Mouse (Mus musculus) cerebellum, adult 2 months (tissue): ENCODE measurements around the gene Mfsd14a. TPM values are rescaled to one million over a fixed set of nuclear protein-coding genes. Genes with fewer than 3 reads are reported as not detected.
A peak's percentile ranks its signal among the peaks of the same experiment; 100 is the strongest.

ENCODE experiments used
- DNase-seq, 2 experiments: peaks; one replicate each; pipeline ENCODE4 v3.0.0; 2021
- H3K27ac ChIP-seq: fragments of 200-500 bp; 2 replicates; pipeline ENCODE4 v1.5.1; 2012; ENCODE audit warnings: low read length, control low read depth, inconsistent platforms; ENCODE audit not compliant: insufficient read depth
- H3K27me3 ChIP-seq: fragments of 200-500 bp; 2 replicates; pipeline ENCODE4 v1.6.1; 2012; ENCODE audit warnings: inconsistent platforms, mild to moderate bottlenecking, low read length, moderate library complexity; ENCODE audit not compliant: control insufficient read depth, insufficient read depth
- H3K4me1 ChIP-seq: fragments of 200-500 bp; 2 replicates; pipeline ENCODE4 v1.6.1; 2011; ENCODE audit warnings: low read length; ENCODE audit not compliant: control insufficient read depth, insufficient read depth
- H3K4me3 ChIP-seq: fragments of 200-500 bp; replicated peaks from 2 replicates; pipeline ENCODE3; 2011; ENCODE audit warnings: mild to moderate bottlenecking, low read depth, low read length, control low read depth; ENCODE audit not compliant: insufficient read depth
- CTCF ChIP-seq: fragments of 200-500 bp; IDR thresholded peaks from 2 replicates; pipeline ENCODE4 v1.5.1; 2011; ENCODE audit warnings: low read depth, mild to moderate bottlenecking, control low read depth, low read length, moderate library complexity, borderline replicate concordance; ENCODE audit not compliant: insufficient read depth
- POLR2A ChIP-seq: fragments of 200-500 bp; IDR thresholded peaks from 2 replicates; pipeline ENCODE4 v1.6.1; 2011; ENCODE audit warnings: low read length, control low read depth, borderline replicate concordance; ENCODE audit not compliant: insufficient read depth
- WGBS: fragments of 180-500 bp; shearing (Covaris S2); methylation state at CpG from one replicate; pipeline ENCODE4 v1.1.7; 2018; 5-methylcytosine and 5-hydroxymethylcytosine counted together
- polyA plus RNA-seq: library from polyadenylated mRNA; depleted of rRNA; stranded (reverse); fragments of >200 nt; gene quantifications from 2 replicates; pipeline ENCODE4 v1.2.3, GENCODE M21; 2012; rRNA removed

Gene Mfsd14a
- polyA plus RNA-seq = 45.2 and 47.2 TPM in 2 replicates

GRCm38 (mm10) chr3:116662463-116662863 lies at the start of gene Mfsd14a:
Gene Mfsd14a (minus strand): TSS chr3:116662677.
- H3K27ac ChIP-seq = peak within 1 kb of the TSS; percentile 25
- TF ChIP-seq CTCF (no peak), POLR2A (peak; percentile 87)
- peak; percentile 98 to 99 for DNase-seq
- no peaks in the 10 kb centered on the region for H3K27me3 ChIP-seq
- H3K4me3 ChIP-seq = peak within 1 kb of the TSS; percentile 64
- H3K4me1 ChIP-seq = peaks cover 11% of the 10 kb centered on the region
- under 1% methylated on average over 39 of the region's 39 CpGs for WGBS

GRCm38 (mm10) chr3:116711624-116712435 lies 49.4 kb upstream of the Mfsd14a start:
- Histone ChIP-seq H3K27me3 (no peaks in the 10 kb centered on the region), H3K4me1 (peaks cover 3% of the 10 kb centered on the region; the same call in 1 of the 2 replicates), H3K27ac (peak overlapping the region; percentile 77), H3K4me3 (peak overlapping the region; percentile 92)
- TF ChIP-seq POLR2A (peak; percentile 48; the same call in 1 of the 2 replicates), CTCF (no peak)
- peak; percentile 82 to 89 for DNase-seq
- under 1% methylated on average over 83 of the region's 85 CpGs for WGBS

DNA sequence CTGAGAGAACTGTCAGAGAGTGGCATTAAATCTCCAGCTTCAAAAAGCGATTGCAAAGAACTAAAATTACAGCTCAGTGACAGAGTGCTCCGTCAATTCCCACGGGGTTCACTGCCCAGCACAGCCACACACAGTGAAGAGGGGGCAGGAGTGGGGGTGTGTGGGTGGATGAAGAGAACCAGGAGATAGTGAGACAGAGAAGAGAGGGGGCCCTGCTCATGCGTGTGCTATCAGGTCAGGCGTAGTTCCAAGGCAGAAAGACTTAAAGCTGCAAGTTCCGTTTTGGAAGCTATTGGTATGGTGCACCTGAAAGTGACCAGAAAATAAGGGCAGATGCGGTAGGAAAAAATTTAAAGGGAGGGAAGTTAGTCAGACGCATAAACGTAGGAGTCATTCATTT lies 48.5 kb upstream of the Mfsd14a start:
- TF ChIP-seq POLR2A = no peak
- TF ChIP-seq CTCF = no peak
- 34% methylated on average over 9 of the region's 9 CpGs for WGBS
- peaks cover 3% of the 10 kb centered on the region; the same call in 1 of the 2 replicates for H3K4me1 ChIP-seq
- no peak overlapping the region for H3K27ac ChIP-seq
- H3K27me3 ChIP-seq = no peaks in the 10 kb centered on the region
- H3K4me3 ChIP-seq = no peak overlapping the region
- no peak for DNase-seq

GRCm38 (mm10) chr3:116705637-116706204 lies 43.2 kb upstream of the Mfsd14a start:
- H3K27ac ChIP-seq = no peak overlapping the region
- TF ChIP-seq CTCF (no peak), POLR2A (no peak)
- DNase-seq = no peak
- H3K27me3 ChIP-seq = no peaks in the 10 kb centered on the region
- no peak overlapping the region for H3K4me3 ChIP-seq
- no peaks in the 10 kb centered on the region; the same call in 1 of the 2 replicates for H3K4me1 ChIP-seq
- 98% methylated on average over 1 of the region's 1 CpGs for WGBS

GRCm38 (mm10) chr3:116703835-116704234 lies 41.4 kb upstream of the Mfsd14a start:
- H3K4me3 ChIP-seq = no peak overlapping the region
- WGBS = 92% methylated on average over 5 of the region's 5 CpGs

DNA sequence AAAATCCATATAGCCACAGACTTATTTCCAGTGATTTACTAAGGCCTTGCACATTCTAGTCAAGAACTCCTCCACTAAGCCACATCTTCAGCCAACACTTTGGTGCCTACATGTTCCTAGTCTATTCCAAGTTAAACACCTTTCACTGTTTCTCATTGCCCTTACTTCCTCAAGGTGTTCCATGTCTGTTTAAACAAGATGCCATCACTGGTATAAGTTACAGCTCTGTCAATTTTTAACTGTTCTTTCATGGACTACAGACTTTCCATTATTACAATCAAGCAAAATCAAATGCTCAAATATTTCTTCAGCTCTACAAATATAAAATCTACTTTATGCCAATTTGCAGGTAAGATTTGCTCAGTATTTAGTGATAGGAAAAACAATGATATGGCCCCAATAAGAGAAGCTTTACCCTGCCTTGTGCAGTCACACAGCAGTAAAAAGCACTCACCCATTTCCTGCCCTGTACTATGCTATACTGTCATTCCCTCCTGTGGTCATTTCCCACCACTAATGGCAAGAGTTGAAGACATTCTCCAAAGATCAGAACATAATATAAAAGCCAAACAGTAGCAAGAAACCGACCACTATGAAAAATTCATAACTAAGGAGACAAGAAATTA lies 40.3 kb upstream of the Mfsd14a start:
- H3K27me3 ChIP-seq = no peaks in the 10 kb centered on the region
- no peaks in the 10 kb centered on the region for H3K4me1 ChIP-seq
- TF ChIP-seq POLR2A = no peak
- TF ChIP-seq CTCF = no peak
- H3K27ac ChIP-seq = no peak overlapping the region
- H3K4me3 ChIP-seq = no peak overlapping the region
- no peak for DNase-seq
- whole genome bisulfite sequencing = 95% methylated on average over 1 of the region's 1 CpGs

More at GRCm38 (mm10) chr3:116703835-116704234, 41.4 kb upstream of the Mfsd14a start:
- DNase-seq = no peak
- Histone ChIP-seq H3K27me3 (no peaks in the 10 kb centered on the region), H3K27ac (no peak overlapping the region), H3K4me1 (no peaks in the 10 kb centered on the region)
- TF ChIP-seq CTCF = no peak
- TF ChIP-seq POLR2A = no peak

- no peak overlapping the region for H3K4me3 ChIP-seq
- 96% methylated on average over 4 of the region's 4 CpGs for WGBS
- H3K27me3 ChIP-seq = no peaks in the 10 kb centered on the region
- TF ChIP-seq POLR2A = no peak
- TF ChIP-seq CTCF = no peak
- DNase-seq = no peak
- H3K27ac ChIP-seq = no peak overlapping the region
- H3K4me1 ChIP-seq = no peaks in the 10 kb centered on the region
These were observed 39.1 kb upstream of the Mfsd14a start for GRCm38 (mm10) chr3:116701601-116702000.
